Mouse (Mus musculus): Measurements from ENCODE around the gene Ctdspl2.

DNA sequence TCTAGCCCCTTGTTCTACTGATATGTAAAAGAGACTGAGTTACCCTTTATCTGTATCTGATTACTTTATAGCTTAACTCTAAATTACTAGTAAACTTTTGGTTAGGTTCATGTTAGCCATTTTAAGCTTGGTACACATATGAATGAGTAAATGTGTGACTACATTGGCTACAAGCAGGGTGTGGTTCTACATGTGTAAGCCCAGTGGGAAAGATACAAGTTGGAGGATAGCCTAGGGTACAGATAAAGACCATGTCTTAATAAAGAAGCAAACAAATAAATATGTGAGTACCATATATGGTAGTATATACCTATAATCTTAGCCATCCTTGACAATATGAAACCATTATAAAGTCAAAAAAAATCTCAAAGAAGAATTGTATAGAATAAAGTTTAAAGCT is 88.1 kb downstream of the Ctdspl2 start:
- TF ChIP-seq CTCF (IDR thresholded peaks at IDR 0.05; ENCODE audit: low read depth, low read length) (no peak), EP300 (IDR thresholded peaks at IDR 0.05; ENCODE audit: insufficient read depth, low read depth, low read length) (no peak), POLR2A (IDR thresholded peaks at IDR 0.05; ENCODE audit: insufficient read depth, low read length) (no peak)

Data from ES-Bruce4 (cell line).